Mouse (Mus musculus): ENCODE measurements around the gene Sfswap.

DNA sequence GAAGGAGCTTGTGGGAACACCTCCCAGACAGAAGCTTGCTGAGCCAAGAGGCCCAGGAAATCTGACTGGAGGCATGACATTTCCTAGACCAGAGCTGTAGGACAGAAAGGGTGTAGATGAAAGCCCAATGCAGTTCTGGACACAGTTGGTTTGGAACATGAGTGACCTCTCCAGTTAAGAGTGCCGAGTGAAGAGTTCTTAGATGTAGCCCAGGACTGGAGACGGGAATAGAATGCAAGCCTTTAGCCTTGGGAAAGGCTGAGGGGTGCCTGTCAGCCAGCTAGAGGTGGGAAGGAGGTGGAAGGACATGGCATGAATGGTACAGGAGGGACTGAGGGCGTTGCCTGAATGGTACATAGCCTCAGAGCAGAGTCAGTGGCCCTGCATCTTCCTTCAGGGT lies 34.4 kb downstream of the Sfswap start:
- TF ChIP-seq CTCF (IDR thresholded peaks at IDR 0.05; ENCODE audit: low read depth, low read length) (no peak), GATA1 (IDR thresholded peaks at IDR 0.05; ENCODE audit: borderline replicate concordance, low read length) (no peak), POLR2AphosphoS5 (IDR thresholded peaks at IDR 0.05; ENCODE audit: insufficient replicate concordance, low read depth, low read length) (no peak), TAL1 (conservative IDR thresholded peaks at IDR 0.05; ENCODE audit: low read depth, low read length) (no peak)
